Mouse (Mus musculus) embryonic facial prominence, embryonic 15.5 days (tissue): ENCODE results near the gene Tada2a. TPM values are rescaled to one million over a fixed set of nuclear protein-coding genes. Genes with fewer than 3 reads are reported as not detected.

Source experiments
- ATAC-seq: fragments of 200-750 bp; cut with Nextera tagmentation; 2 replicates; pipeline ENCODE4 v1.8.0; 2017; ENCODE audit warnings: low read depth, moderate TSS enrichment; ENCODE audit not compliant: insufficient number of reproducible peaks, low FRiP score, low TSS enrichment
- H3K27ac ChIP-seq: fragments of 300-500 bp; sonication (generic); replicated peaks from 2 replicates; pipeline ENCODE4 v1.5.1; 2015; ENCODE audit warnings: mild to moderate bottlenecking, inconsistent platforms
- H3K27me3 ChIP-seq: fragments of 300-500 bp; sonication (generic); 2 replicates; pipeline ENCODE4 v1.6.1; 2015; ENCODE audit warnings: inconsistent platforms
- H3K36me3 ChIP-seq: fragments of 300-500 bp; sonication (generic); 2 replicates; pipeline ENCODE4 v1.6.1; 2015; ENCODE audit warnings: mild to moderate bottlenecking, inconsistent platforms
- H3K4me1 ChIP-seq: fragments of 300-500 bp; sonication (generic); 2 replicates; pipeline ENCODE4 v1.6.1; 2015; ENCODE audit warnings: inconsistent platforms
- H3K4me2 ChIP-seq: fragments of 300-500 bp; sonication (generic); replicated peaks from 2 replicates; pipeline ENCODE4 v1.6.1; 2015; ENCODE audit warnings: mild to moderate bottlenecking, inconsistent platforms
- H3K4me3 ChIP-seq: fragments of 300-500 bp; sonication (generic); replicated peaks from 2 replicates; pipeline ENCODE4 v1.5.1; 2015; ENCODE audit warnings: mild to moderate bottlenecking, inconsistent platforms
- H3K9ac ChIP-seq: fragments of 300-500 bp; sonication (generic); 2 replicates; pipeline ENCODE4 v1.6.1; 2015; ENCODE audit warnings: inconsistent platforms
- H3K9me3 ChIP-seq: fragments of 300-500 bp; sonication (generic); replicated peaks from 2 replicates; pipeline ENCODE4 v1.6.1; 2016; ENCODE audit warnings: inconsistent platforms
- WGBS: fragments of 180-500 bp; shearing (Covaris S2); methylation state at CpG from one replicate; pipeline ENCODE4 v1.1.7; 2015; 5-methylcytosine and 5-hydroxymethylcytosine counted together
- polyA plus RNA-seq: library from polyadenylated mRNA; unstranded; fragments of >200 nt; fragmentation: Nextera tagmentation; extraction: Ambion mirVana; gene quantifications from 2 replicates; pipeline ENCODE4 v1.2.1, GENCODE M21; 2015

The Tada2a gene
- polyA plus RNA-seq, 1 experiment from 2014 or later = 34.7 TPM

GRCm38 (mm10) chr11:84032559-84032958 lies 96.8 kb downstream of the Tada2a start:
- no peak for ATAC-seq
- Histone ChIP-seq H3K36me3 (peaks cover 36% of the 10 kb centered on the region), H3K9ac (no peak overlapping the region), H3K9me3 (no peaks in the 10 kb centered on the region), H3K4me1 (no peaks in the 10 kb centered on the region), H3K4me2 (no peak overlapping the region), H3K4me3 (no peak overlapping the region), H3K27ac (no peak overlapping the region), H3K27me3 (no peaks in the 10 kb centered on the region)
- 79% methylated on average over 5 of the region's 5 CpGs for WGBS

- ATAC-seq = no peak
- Histone ChIP-seq H3K9me3 (no peaks in the 10 kb centered on the region), H3K4me3 (no peak overlapping the region), H3K27ac (no peak overlapping the region), H3K4me1 (no peaks in the 10 kb centered on the region), H3K36me3 (peaks cover 41% of the 10 kb centered on the region), H3K27me3 (no peaks in the 10 kb centered on the region), H3K4me2 (no peak overlapping the region), H3K9ac (no peak overlapping the region)
- 47% methylated on average over 9 of the region's 9 CpGs for WGBS
Observed at GRCm38 (mm10) chr11:84031971-84032370, 97.4 kb downstream of the Tada2a start.

Other genes with a start within 250 kb of the Tada2a start
- gene Ddx52, start 187.5 kb downstream of the Tada2a start, polyA plus RNA-seq = 27.9 and 28.8 TPM in 2 replicates
- gene Synrg, start 165.2 kb downstream of the Tada2a start, polyA plus RNA-seq = 11.3 and 13.8 TPM in 2 replicates
- 37.5 and 40.2 TPM in 2 replicates for gene Dusp14, start 60.3 kb downstream of the Tada2a start, polyA plus RNA-seq
- 12.3 and 14.4 TPM in 2 replicates for gene Acaca, start 72 bp upstream of the Tada2a start, polyA plus RNA-seq
- not detected in 2 replicates for gene Gm11437, start 37.9 kb upstream of the Tada2a start, polyA plus RNA-seq